Mouse (Mus musculus) heart, embryonic 15.5 days (tissue): ENCODE results near the gene Bves. TPM values are rescaled to one million over a fixed set of nuclear protein-coding genes. Genes with fewer than 3 reads are reported as not detected.
A peak's percentile ranks its signal among the peaks of the same experiment; 100 is the strongest.

Source experiments
- ATAC-seq: fragments of 200-750 bp; cut with Nextera tagmentation; replicated peaks from 2 replicates; pipeline ENCODE4 v1.8.0; 2017; ENCODE audit warnings: low read depth, moderate TSS enrichment; ENCODE audit not compliant: insufficient number of reproducible peaks, insufficient read depth, low FRiP score
- H3K27ac ChIP-seq: fragments of 300-500 bp; sonication (generic); 2 replicates; pipeline ENCODE4 v1.5.1; 2015; ENCODE audit warnings: mild to moderate bottlenecking, inconsistent platforms
- H3K27me3 ChIP-seq: fragments of 300-500 bp; sonication (generic); 2 replicates; pipeline ENCODE4 v1.6.1; 2015; ENCODE audit warnings: inconsistent platforms
- H3K36me3 ChIP-seq: fragments of 300-500 bp; sonication (generic); 2 replicates; pipeline ENCODE4 v1.6.1; 2015; ENCODE audit warnings: mild to moderate bottlenecking, inconsistent platforms
- H3K4me1 ChIP-seq: fragments of 300-500 bp; sonication (generic); replicated peaks from 2 replicates; pipeline ENCODE4 v1.6.1; 2015; ENCODE audit warnings: inconsistent platforms
- H3K4me2 ChIP-seq: fragments of 300-500 bp; sonication (generic); 2 replicates; pipeline ENCODE4 v1.6.1; 2015; ENCODE audit warnings: inconsistent platforms, mild to moderate bottlenecking, moderate library complexity
- H3K4me3 ChIP-seq: fragments of 300-500 bp; sonication (generic); 2 replicates; pipeline ENCODE4 v1.5.1; 2015; ENCODE audit warnings: mild to moderate bottlenecking, inconsistent platforms
- H3K9ac ChIP-seq: fragments of 300-500 bp; sonication (generic); 2 replicates; pipeline ENCODE4 v1.6.1; 2015; ENCODE audit warnings: mild to moderate bottlenecking, inconsistent platforms
- H3K9me3 ChIP-seq: fragments of 300-500 bp; sonication (generic); replicated peaks from 2 replicates; pipeline ENCODE4 v1.6.1; 2016; ENCODE audit warnings: inconsistent platforms
- WGBS: fragments of 180-500 bp; shearing (Covaris S2); methylation state at CpG from one replicate; pipeline ENCODE4 v1.1.7; 2015; ENCODE audit warnings: mixed read lengths; 5-methylcytosine and 5-hydroxymethylcytosine counted together
- polyA plus RNA-seq: library from polyadenylated mRNA; unstranded; fragments of >200 nt; fragmentation: Nextera tagmentation; extraction: Ambion mirVana; gene quantifications from 2 replicates; pipeline ENCODE4 v1.2.1, GENCODE M21; 2015

Gene Bves
- polyA plus RNA-seq, 1 experiment from 2014 or later, result 117 TPM

DNA sequence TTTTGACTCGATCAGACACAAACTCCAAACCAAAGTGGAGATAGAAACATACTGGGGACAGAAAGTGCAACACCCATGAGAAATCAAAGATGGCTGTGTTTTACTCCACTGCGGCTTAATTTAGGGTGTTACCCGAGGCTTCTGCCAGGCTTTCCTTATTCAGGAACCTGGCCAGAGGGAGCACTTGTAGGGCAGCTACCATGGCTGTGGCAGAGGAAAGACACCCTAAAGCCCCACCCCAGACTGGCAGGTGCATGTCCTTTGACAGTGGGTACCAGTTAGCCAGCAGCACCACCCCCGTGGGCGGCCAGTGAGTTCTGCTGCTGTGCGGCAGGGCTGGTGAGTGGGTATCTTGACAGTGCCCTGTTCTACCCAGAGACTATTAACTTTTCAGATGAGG, 20.5 kb downstream of the Bves start:
- Histone ChIP-seq H3K9ac (no peak overlapping the region), H3K27me3 (no peaks in the 10 kb centered on the region), H3K9me3 (no peaks in the 10 kb centered on the region), H3K27ac (no peak overlapping the region), H3K4me2 (no peak overlapping the region), H3K4me3 (no peak overlapping the region), H3K4me1 (no peaks in the 10 kb centered on the region; the same call in 1 of the 2 replicates), H3K36me3 (peaks cover 56% of the 10 kb centered on the region)
- no peak for ATAC-seq
- 87% methylated on average over 6 of the region's 6 CpGs for WGBS

- H3K27ac ChIP-seq, result peak overlapping the region; percentile 84
- no peak overlapping the region for H3K4me3 ChIP-seq
- peaks cover 29% of the 10 kb centered on the region; the same call in 1 of the 2 replicates for H3K36me3 ChIP-seq
- H3K9ac ChIP-seq, result no peak overlapping the region
- WGBS, result 25% methylated on average over 5 of the region's 5 CpGs
- H3K27me3 ChIP-seq, result no peaks in the 10 kb centered on the region
- H3K9me3 ChIP-seq, result no peaks in the 10 kb centered on the region
- H3K4me1 ChIP-seq, result peaks cover 25% of the 10 kb centered on the region
- no peak overlapping the region for H3K4me2 ChIP-seq
- ATAC-seq, result peak; percentile 63
These were observed 27.8 kb downstream of the Bves start for GRCm38 (mm10) chr10:45363396-45363795.

DNA sequence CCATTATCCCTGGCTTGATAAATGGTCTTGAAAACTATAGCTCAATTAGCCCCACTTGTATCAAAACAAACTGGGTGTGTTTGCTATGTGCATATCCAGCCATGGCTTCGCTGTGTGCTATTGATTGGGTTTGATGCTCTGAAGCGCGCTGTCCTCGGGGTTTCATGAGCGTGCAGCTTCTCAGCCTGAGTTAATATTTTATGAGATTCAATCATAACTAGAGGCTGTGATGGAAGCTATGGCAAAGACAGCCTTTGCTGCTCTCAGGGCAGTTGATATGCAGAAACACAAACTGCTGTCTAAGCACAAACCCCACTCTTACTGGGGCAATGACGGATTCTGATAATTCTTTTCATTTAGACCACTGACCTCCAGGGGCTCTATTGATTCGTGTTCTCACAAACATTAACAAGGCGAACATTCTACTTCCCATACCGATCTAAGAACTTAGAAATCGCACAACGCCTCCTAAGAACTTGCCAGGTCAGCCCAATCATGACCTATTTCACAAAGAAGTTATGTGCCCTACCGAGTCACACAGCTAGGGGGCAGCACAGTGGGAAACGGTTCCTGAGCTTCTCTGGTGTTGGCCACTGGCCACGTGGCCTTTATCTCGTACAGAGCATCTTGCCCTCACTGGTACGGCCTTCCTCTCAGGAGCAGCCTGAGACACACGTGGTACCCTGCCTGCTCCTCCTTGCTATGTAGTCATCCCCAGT, 31.6 kb downstream of the Bves start:
- peaks cover 32% of the 10 kb centered on the region; the same call in 1 of the 2 replicates for H3K36me3 ChIP-seq

DNA sequence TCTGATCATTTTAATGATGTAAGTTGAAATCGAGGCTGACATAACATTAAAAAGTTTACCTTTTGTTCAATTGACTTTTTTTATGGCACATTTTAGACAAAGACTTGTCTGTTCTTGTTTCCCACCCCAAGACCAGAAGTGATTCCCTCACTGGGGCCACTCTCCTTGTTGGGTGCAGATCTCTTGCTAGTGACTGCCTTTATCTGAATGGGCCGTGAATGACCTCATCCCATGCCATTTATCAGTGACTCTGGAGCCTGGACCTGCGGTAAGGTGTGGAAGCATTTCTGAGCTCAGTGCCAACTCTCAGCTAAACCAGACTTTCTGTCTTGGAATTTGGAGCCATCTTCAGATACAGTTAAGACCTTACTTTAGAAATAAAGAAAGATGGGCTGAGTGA, 34.1 kb downstream of the Bves start:
- Histone ChIP-seq H3K27ac (no peak overlapping the region), H3K27me3 (no peaks in the 10 kb centered on the region), H3K4me3 (no peak overlapping the region), H3K4me2 (no peak overlapping the region), H3K9ac (no peak overlapping the region), H3K9me3 (no peaks in the 10 kb centered on the region), H3K36me3 (peaks cover 32% of the 10 kb centered on the region; the same call in 1 of the 2 replicates), H3K4me1 (0 out of 2 replicates have a peak, but pooled peaks cover 3% of the 10 kb centered on the region)
- WGBS, result 42% methylated on average over 3 of the region's 3 CpGs
- ATAC-seq, result no peak

More for the DNA sequence above, 31.6 kb downstream of the Bves start:
- no peaks in the 10 kb centered on the region for H3K27me3 ChIP-seq
- H3K4me2 ChIP-seq, result no peak overlapping the region
- 87% methylated on average over 17 of the region's 17 CpGs for WGBS
- H3K4me3 ChIP-seq, result no peak overlapping the region
- H3K9me3 ChIP-seq, result no peaks in the 10 kb centered on the region
- H3K4me1 ChIP-seq, result peaks cover 18% of the 10 kb centered on the region
- no peak overlapping the region for H3K9ac ChIP-seq
- no peak for ATAC-seq
- no peak overlapping the region; the same call in 1 of the 2 replicates for H3K27ac ChIP-seq

DNA sequence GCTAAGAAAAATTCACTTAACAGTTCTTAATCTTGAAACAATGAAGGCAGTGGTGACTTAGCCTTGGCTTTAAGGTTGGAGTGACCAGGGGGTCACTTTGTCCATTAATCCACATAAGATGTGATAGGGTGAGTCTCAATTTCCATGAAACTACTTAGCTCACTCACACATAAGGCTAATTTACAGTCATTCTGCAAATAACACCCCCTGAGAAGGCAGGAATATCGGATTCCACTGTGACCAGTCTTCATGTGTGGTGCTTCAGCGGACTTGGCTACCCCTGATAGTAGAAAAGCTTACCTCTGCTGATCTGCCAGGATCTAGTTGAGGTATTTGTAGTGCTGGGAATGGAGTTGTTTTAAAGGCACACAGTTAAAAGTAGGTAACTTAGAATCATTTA, 35.0 kb downstream of the Bves start:
- no peaks in the 10 kb centered on the region for H3K27me3 ChIP-seq
- no peak overlapping the region for H3K4me3 ChIP-seq
- ATAC-seq, result no peak
- WGBS, result 83% methylated on average over 2 of the region's 2 CpGs
- H3K27ac ChIP-seq, result no peak overlapping the region
- peaks cover 31% of the 10 kb centered on the region; the same call in 1 of the 2 replicates for H3K36me3 ChIP-seq
- no peaks in the 10 kb centered on the region for H3K9me3 ChIP-seq
- 0 out of 2 replicates have a peak, but pooled peaks cover 3% of the 10 kb centered on the region for H3K4me1 ChIP-seq
- no peak overlapping the region for H3K4me2 ChIP-seq
- H3K9ac ChIP-seq, result no peak overlapping the region

DNA sequence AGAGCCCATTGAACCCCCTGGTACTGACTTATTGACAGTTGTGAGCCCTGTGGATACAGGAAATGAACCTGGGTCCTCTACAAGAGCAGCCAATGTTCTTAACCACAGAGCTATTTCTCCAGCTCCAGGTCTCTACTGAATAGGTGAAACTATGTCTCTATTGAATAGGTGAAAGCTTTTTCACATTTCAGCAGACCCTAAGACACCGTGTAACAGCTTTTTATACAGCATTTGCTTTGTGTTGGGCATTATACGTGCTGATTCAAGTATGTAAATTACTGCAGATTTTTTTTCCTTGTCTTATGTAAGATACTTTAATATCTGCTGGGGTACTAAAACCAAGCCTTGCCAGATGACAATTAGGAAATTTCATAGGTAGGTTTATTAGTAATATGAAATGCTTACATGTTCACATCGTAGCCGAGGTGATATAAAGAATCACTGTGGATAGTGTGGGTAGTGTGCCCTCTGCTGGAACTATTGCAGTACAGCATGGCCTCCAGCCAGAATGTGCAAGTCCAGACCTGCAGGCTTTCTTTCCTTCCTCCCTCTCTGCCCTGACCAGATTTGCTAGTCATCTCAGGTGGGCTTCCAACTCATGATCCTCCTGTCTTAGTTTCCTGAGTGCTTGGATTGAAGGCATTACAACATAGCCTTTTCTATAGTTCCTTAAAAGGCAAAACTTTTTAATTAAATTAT, 37.6 kb downstream of the Bves start:
- Histone ChIP-seq H3K9me3 (no peaks in the 10 kb centered on the region), H3K4me2 (no peak overlapping the region), H3K4me1 (peaks cover 6% of the 10 kb centered on the region; the same call in 1 of the 2 replicates), H3K36me3 (peaks cover 11% of the 10 kb centered on the region; the same call in 1 of the 2 replicates), H3K27me3 (no peaks in the 10 kb centered on the region), H3K9ac (no peak overlapping the region), H3K27ac (0 out of 2 replicates have a peak overlapping the region, but pooled peaks have one; percentile 11), H3K4me3 (no peak overlapping the region)
- ATAC-seq, result no peak
- WGBS, result 43% methylated on average over 4 of the region's 4 CpGs

- no peak overlapping the region for H3K9ac ChIP-seq
- no peak for ATAC-seq
- no peak overlapping the region for H3K4me2 ChIP-seq
- H3K27me3 ChIP-seq, result no peaks in the 10 kb centered on the region
- peaks cover 3% of the 10 kb centered on the region; the same call in 1 of the 2 replicates for H3K4me1 ChIP-seq
- no peaks in the 10 kb centered on the region for H3K9me3 ChIP-seq
- H3K27ac ChIP-seq, result no peak overlapping the region
- WGBS, result 66% methylated on average over 3 of the region's 3 CpGs
- H3K4me3 ChIP-seq, result no peak overlapping the region
- H3K36me3 ChIP-seq, result no peaks in the 10 kb centered on the region
These were observed 42.7 kb downstream of the Bves start for GRCm38 (mm10) chr10:45378269-45378668.

GRCm38 (mm10) chr10:45381937-45382636, 46.5 kb downstream of the Bves start:
- no peaks in the 10 kb centered on the region for H3K9me3 ChIP-seq
- no peak overlapping the region for H3K27ac ChIP-seq
- ATAC-seq, result no peak

GRCm38 (mm10) chr10:45382637-45382958, 47.0 kb downstream of the Bves start:
- H3K4me3 ChIP-seq, result no peak overlapping the region
- H3K4me1 ChIP-seq, result no peaks in the 10 kb centered on the region
- H3K36me3 ChIP-seq, result no peaks in the 10 kb centered on the region
- no peak overlapping the region for H3K9ac ChIP-seq
- 50% methylated on average over 3 of the region's 3 CpGs for WGBS
- no peaks in the 10 kb centered on the region for H3K9me3 ChIP-seq
- H3K27me3 ChIP-seq, result no peaks in the 10 kb centered on the region
- H3K4me2 ChIP-seq, result no peak overlapping the region
- H3K27ac ChIP-seq, result no peak overlapping the region
- no peak for ATAC-seq

More at GRCm38 (mm10) chr10:45381937-45382636, 46.5 kb downstream of the Bves start:
- Histone ChIP-seq H3K4me3 (no peak overlapping the region), H3K9ac (no peak overlapping the region), H3K27me3 (no peaks in the 10 kb centered on the region), H3K4me1 (no peaks in the 10 kb centered on the region), H3K36me3 (no peaks in the 10 kb centered on the region), H3K4me2 (no peak overlapping the region)

DNA sequence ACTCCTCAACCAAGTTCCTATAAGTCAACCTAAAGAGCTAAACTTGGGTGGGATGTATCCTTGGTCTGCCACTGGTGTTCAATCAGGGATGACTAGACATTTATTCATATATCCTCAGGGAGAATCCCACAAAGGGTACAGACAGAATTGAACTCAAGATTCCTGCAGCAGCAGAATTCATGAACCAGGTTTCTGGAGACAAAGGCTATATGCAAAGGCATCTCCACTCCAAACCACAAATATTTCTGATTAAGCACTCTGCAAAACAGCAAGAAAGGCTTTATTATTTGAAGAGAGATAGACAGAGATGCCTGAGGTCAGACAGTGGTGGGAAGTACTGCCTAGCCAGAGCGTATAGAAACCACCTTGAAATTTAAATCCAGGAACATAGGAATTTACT, 62.6 kb downstream of the Bves start:
- H3K4me1 ChIP-seq, result no peaks in the 10 kb centered on the region
- no peak for ATAC-seq
- no peaks in the 10 kb centered on the region for H3K9me3 ChIP-seq
- no peak overlapping the region for H3K4me2 ChIP-seq
- no peaks in the 10 kb centered on the region for H3K27me3 ChIP-seq
- WGBS, result 81% methylated on average over 1 of the region's 1 CpGs
- H3K9ac ChIP-seq, result no peak overlapping the region
- H3K27ac ChIP-seq, result no peak overlapping the region
- H3K36me3 ChIP-seq, result no peaks in the 10 kb centered on the region
- H3K4me3 ChIP-seq, result no peak overlapping the region

- H3K36me3 ChIP-seq, result no peaks in the 10 kb centered on the region
- H3K4me1 ChIP-seq, result no peaks in the 10 kb centered on the region
- no peak overlapping the region for H3K27ac ChIP-seq
- no peak overlapping the region for H3K4me3 ChIP-seq
- H3K9me3 ChIP-seq, result no peaks in the 10 kb centered on the region
- no peak for ATAC-seq
- no peaks in the 10 kb centered on the region for H3K27me3 ChIP-seq
- no peak overlapping the region for H3K4me2 ChIP-seq
- 74% methylated on average over 7 of the region's 7 CpGs for WGBS
- no peak overlapping the region for H3K9ac ChIP-seq
These were observed 64.2 kb downstream of the Bves start for GRCm38 (mm10) chr10:45399702-45400243.
